Mouse (Mus musculus) olfactory bulb, adult 2 months (tissue): ENCODE results near the gene Imp4. TPM values are rescaled to one million over a fixed set of nuclear protein-coding genes. Genes with fewer than 3 reads are reported as not detected.

Source experiments
- H3K27ac ChIP-seq: fragments of 200-500 bp; 2 replicates; pipeline ENCODE4 v1.5.1; 2012; ENCODE audit warnings: low read depth, low read length; ENCODE audit not compliant: insufficient read depth
- H3K4me1 ChIP-seq: fragments of 200-500 bp; 2 replicates; pipeline ENCODE4 v1.6.1; 2012; ENCODE audit warnings: low read length; ENCODE audit not compliant: control insufficient read depth, insufficient read depth
- H3K4me3 ChIP-seq: fragments of 200-500 bp; 2 replicates; pipeline ENCODE4 v1.5.1; 2012; ENCODE audit warnings: mild to moderate bottlenecking, low read depth, low read length, moderate library complexity; ENCODE audit not compliant: insufficient read depth
- CTCF ChIP-seq: fragments of 200-500 bp; IDR thresholded peaks from 2 replicates; pipeline ENCODE4 v1.5.1; 2012; ENCODE audit warnings: low read depth, mild to moderate bottlenecking, low read length, moderate library complexity; ENCODE audit not compliant: insufficient read depth
- POLR2A ChIP-seq: fragments of 200-500 bp; IDR thresholded peaks from 2 replicates; pipeline ENCODE4 v1.6.1; 2012; ENCODE audit warnings: mild to moderate bottlenecking, low read depth, low read length, moderate library complexity; ENCODE audit not compliant: insufficient read depth
- WGBS: fragments of 180-500 bp; shearing (Covaris S2); methylation state at CpG from one replicate; pipeline ENCODE4 v1.1.7; 2018; 5-methylcytosine and 5-hydroxymethylcytosine counted together
- polyA plus RNA-seq: library from polyadenylated mRNA; stranded (reverse); fragments of >200 nt; gene quantifications from 2 replicates; pipeline ENCODE4 v1.2.4, GENCODE M21; 2012; ENCODE audit warnings: low replicate concordance; ENCODE audit not compliant: missing spikeins, insufficient read depth, insufficient read length

Imp4 gene
- polyA plus RNA-seq, 1 experiment, result not detected

GRCm38 (mm10) chr1:34491480-34491879 is 51.8 kb downstream of the Imp4 start:
- H3K27ac ChIP-seq, result no peak overlapping the region
- TF ChIP-seq POLR2A, result no peak
- no peak for TF ChIP-seq CTCF
- H3K4me1 ChIP-seq, result no peaks in the 10 kb centered on the region
- 95% methylated on average over 4 of the region's 4 CpGs for WGBS
- no peak overlapping the region for H3K4me3 ChIP-seq

Other genes starting within 250 kb of the Imp4 start
- gene Ccdc115, start 179 bp upstream of the Imp4 start, polyA plus RNA-seq, result not detected in 2 replicates
- not detected in 2 replicates for gene Ptpn18, start 19.9 kb downstream of the Imp4 start, polyA plus RNA-seq
- gene Prss39, start 58.6 kb downstream of the Imp4 start, polyA plus RNA-seq, result not detected in 2 replicates
- not detected in 2 replicates for gene Cfc1, start 95.8 kb downstream of the Imp4 start, polyA plus RNA-seq
- gene Prss40, start 121.1 kb downstream of the Imp4 start, polyA plus RNA-seq, result not detected in 2 replicates
- not detected in 2 replicates for gene Amer3, start 139.8 kb downstream of the Imp4 start, polyA plus RNA-seq